Mouse (Mus musculus) left cerebral cortex, adult 11 months (tissue): Measurements from ENCODE around the gene Stard8.
"Not testable (repeated sequence)": the region's sequence is repeated elsewhere in the genome, so short reads cannot be mapped to it uniquely, and the experiment has no call there.

ENCODE experiments used
- DNase-seq: peaks from one replicate; pipeline ENCODE4 v3.0.0; 2022; ENCODE audit warnings: low spot score

Gene Stard8

GRCm38 (mm10) chrX:99048111-99048510 is 45.1 kb downstream of the Stard8 start:
- no peak for DNase-seq

GRCm38 (mm10) chrX:99049247-99049646 is 46.2 kb downstream of the Stard8 start:
- no peak for DNase-seq

- DNase-seq, result no peak
Measured at GRCm38 (mm10) chrX:99050736-99051481, 47.9 kb downstream of the Stard8 start.

GRCm38 (mm10) chrX:99052255-99052654 is 49.2 kb downstream of the Stard8 start:
- no peak for DNase-seq

GRCm38 (mm10) chrX:99054512-99054911 is 51.5 kb downstream of the Stard8 start:
- DNase-seq, result no peak

GRCm38 (mm10) chrX:99057772-99058440 is 54.9 kb downstream of the Stard8 start:
- DNase-seq, result no peak

- no peak for DNase-seq
Measured at GRCm38 (mm10) chrX:99059119-99059518, 56.1 kb downstream of the Stard8 start.

GRCm38 (mm10) chrX:99065582-99065981 is 62.5 kb downstream of the Stard8 start:
- DNase-seq, result no peak

GRCm38 (mm10) chrX:99066550-99066949 is 63.5 kb downstream of the Stard8 start:
- no peak for DNase-seq

- DNase-seq, result no peak
Measured at GRCm38 (mm10) chrX:99067232-99067631, 64.2 kb downstream of the Stard8 start.

- no peak for DNase-seq
Measured at GRCm38 (mm10) chrX:99067671-99068151, 64.7 kb downstream of the Stard8 start.

GRCm38 (mm10) chrX:99071188-99071587 is 68.1 kb downstream of the Stard8 start:
- DNase-seq, result no peak

GRCm38 (mm10) chrX:99072596-99072995 is 69.5 kb downstream of the Stard8 start:
- DNase-seq, result no peak

GRCm38 (mm10) chrX:99075111-99075510 is 72.1 kb downstream of the Stard8 start:
- no peak for DNase-seq

- DNase-seq, result no peak
Measured at GRCm38 (mm10) chrX:99076460-99076859, 73.4 kb downstream of the Stard8 start.

- not testable (repeated sequence) for DNase-seq
Measured at GRCm38 (mm10) chrX:99078374-99078892, 75.4 kb downstream of the Stard8 start.

GRCm38 (mm10) chrX:99092704-99093103 is 89.7 kb downstream of the Stard8 start:
- no peak for DNase-seq

GRCm38 (mm10) chrX:99111088-99111724 is 108.2 kb downstream of the Stard8 start:
- DNase-seq, result not testable (repeated sequence)

GRCm38 (mm10) chrX:99119510-99119909 is 116.5 kb downstream of the Stard8 start:
- no peak for DNase-seq
